Mouse (Mus musculus): ENCODE data around the gene H6pd. TPM values are rescaled to one million over a fixed set of nuclear protein-coding genes. Genes with fewer than 3 reads are reported as not detected.

Gene H6pd
- total and polyA plus RNA-seq, 3 experiments, result 17.7 to 38.5 (median 25.1) TPM

DNA sequence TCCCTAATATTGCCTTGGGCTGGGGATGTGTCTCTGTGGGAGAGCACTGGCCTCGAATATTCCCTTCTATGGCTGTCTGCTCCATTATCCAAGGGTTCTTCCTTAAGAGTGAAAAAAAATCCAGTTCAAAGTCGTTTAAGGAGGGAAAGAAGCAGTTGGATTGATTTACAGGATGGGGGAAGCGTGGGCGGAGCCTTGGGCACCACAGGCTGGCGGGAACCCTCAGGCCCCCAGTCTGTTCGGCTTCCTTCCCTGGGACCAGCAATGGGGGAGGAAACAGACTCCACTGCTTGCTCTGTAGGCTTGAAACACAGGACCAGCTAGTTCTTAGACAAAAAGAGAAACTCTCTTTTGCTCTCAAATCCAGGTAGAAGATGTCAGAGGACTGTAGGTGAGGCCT is 40.3 kb downstream of the H6pd start:
- Histone ChIP-seq H3K9me3 (replicated peaks; ENCODE audit: low read length) (peaks cover 2% of the 10 kb centered on the region), H3K4me2 (ENCODE audit: insufficient read depth, low read depth, poor library complexity, severe bottlenecking) (no peak overlapping the region), H3K27me3 (replicated peaks) (peaks cover 31% of the 10 kb centered on the region), H3K4me1 (ENCODE audit: control insufficient read depth in 1 of 2, insufficient read depth in 2 of 2) (no peaks in the 10 kb centered on the region), H3K4me3 (replicated peaks in 1 of 3; ENCODE audit: low read depth in 2 of 3, low read length in 2 of 3, poor library complexity in 1 of 3) (no peak overlapping the region), H3K27ac (ENCODE audit: insufficient read depth, low read depth) (no peak overlapping the region), H3K79me2 (replicated peaks; ENCODE audit: control insufficient read depth, extremely low read depth, insufficient read depth, poor library complexity, severe bottlenecking) (no peaks in the 10 kb centered on the region), H3K9ac (ENCODE audit: insufficient read depth, low read depth) (no peak overlapping the region), H3K36me3 (replicated peaks in 1 of 2; ENCODE audit: control insufficient read depth in 1 of 2, insufficient read depth in 1 of 2, low read length in 1 of 2) (no peaks in the 10 kb centered on the region)
- dilution Hi-C loops (cut with MboI; ENCODE audit: extremely low pct_ligation_motif_present, extremely low pct_unique_long_range_greater_than_20kb, low sequenced_read_pairs) (loop anchor here (25.0 kb wide), 1 partner anchor 181 kb away; no protein-coding TSS in a partner anchor), in situ Hi-C loops (cut with MboI; ENCODE audit: low pct_ligation_motif_present, low pct_unique_long_range_greater_than_20kb, low sequenced_read_pairs) (no loop called here)
- no peak for DNase-seq (ENCODE audit: extremely low read depth)
- TF ChIP-seq SMC3 (IDR thresholded peaks at IDR 0.05; ENCODE audit: low read depth, low read length), result no peak
- TF ChIP-seq EP300 (IDR thresholded peaks at IDR 0.05; ENCODE audit: low read length), result no peak
- no peak for TF ChIP-seq JUND (conservative IDR thresholded peaks at IDR 0.05; ENCODE audit: low read depth, low read length)
- no peak for TF ChIP-seq KAT2A (IDR thresholded peaks at IDR 0.05; ENCODE audit: insufficient replicate concordance, low read length)
- TF ChIP-seq USF2 (conservative IDR thresholded peaks at IDR 0.05; ENCODE audit: low read depth, low read length), result no peak
- no peak for TF ChIP-seq CHD1 (IDR thresholded peaks at IDR 0.05; ENCODE audit: low read depth, low read length)
- no peak for TF ChIP-seq MAZ (IDR thresholded peaks at IDR 0.05; ENCODE audit: low read depth, low read length)
- no peak for TF ChIP-seq NRF1 (IDR thresholded peaks at IDR 0.05; ENCODE audit: low read depth, low read length)
- no peak for TF ChIP-seq JUN (IDR thresholded peaks at IDR 0.05; ENCODE audit: insufficient read depth, low read depth, low read length)
- TF ChIP-seq ZKSCAN1 (IDR thresholded peaks at IDR 0.05; ENCODE audit: borderline replicate concordance, low read depth, low read length), result no peak
- TF ChIP-seq MEF2A (IDR thresholded peaks at IDR 0.05; ENCODE audit: borderline replicate concordance, low read depth, low read length), result no peak

- peaks cover 31% of the 10 kb centered on the region for H3K27me3 ChIP-seq (replicated peaks)
- TF ChIP-seq MAX (IDR thresholded peaks at IDR 0.05; ENCODE audit: low read length), result no peak
- TF ChIP-seq JUND (conservative IDR thresholded peaks at IDR 0.05; ENCODE audit: low read depth, low read length), result no peak
- no peak overlapping the region for H3K4me3 ChIP-seq (replicated peaks in 1 of 3; ENCODE audit: low read depth in 2 of 3, low read length in 2 of 3, poor library complexity in 1 of 3)
- no peaks in the 10 kb centered on the region for H3K4me1 ChIP-seq (ENCODE audit: control insufficient read depth in 1 of 2, insufficient read depth in 2 of 2)
- in situ Hi-C loops (cut with MboI; ENCODE audit: low pct_ligation_motif_present, low pct_unique_long_range_greater_than_20kb, low sequenced_read_pairs), result no loop called here
- H3K4me2 ChIP-seq (ENCODE audit: insufficient read depth, low read depth, poor library complexity, severe bottlenecking), result no peak overlapping the region
- dilution Hi-C loops (cut with MboI; ENCODE audit: extremely low pct_ligation_motif_present, extremely low pct_unique_long_range_greater_than_20kb, low sequenced_read_pairs), result loop anchor here (25.0 kb wide), 1 partner anchor 180 kb away; no protein-coding TSS in a partner anchor
- H3K79me2 ChIP-seq (replicated peaks; ENCODE audit: control insufficient read depth, extremely low read depth, insufficient read depth, poor library complexity, severe bottlenecking), result no peaks in the 10 kb centered on the region
- no peak for DNase-seq (ENCODE audit: extremely low read depth)
- no peak overlapping the region for H3K27ac ChIP-seq (ENCODE audit: insufficient read depth, low read depth)
- peaks cover 7% of the 10 kb centered on the region for H3K9me3 ChIP-seq (replicated peaks; ENCODE audit: low read length)
- no peak overlapping the region for H3K9ac ChIP-seq (ENCODE audit: insufficient read depth, low read depth)
- no peaks in the 10 kb centered on the region for H3K36me3 ChIP-seq (replicated peaks in 1 of 2; ENCODE audit: control insufficient read depth in 1 of 2, insufficient read depth in 1 of 2, low read length in 1 of 2)
These were observed 41.9 kb downstream of the H6pd start for GRCm38 (mm10) chr4:149966963-149967362.

GRCm38 (mm10) chr4:149966252-149966651 is 42.6 kb downstream of the H6pd start:
- Histone ChIP-seq H3K9ac (ENCODE audit: insufficient read depth, low read depth) (no peak overlapping the region), H3K9me3 (replicated peaks; ENCODE audit: low read length) (peaks cover 7% of the 10 kb centered on the region), H3K4me1 (ENCODE audit: control insufficient read depth in 1 of 2, insufficient read depth in 2 of 2) (no peaks in the 10 kb centered on the region), H3K4me2 (ENCODE audit: insufficient read depth, low read depth, poor library complexity, severe bottlenecking) (no peak overlapping the region), H3K4me3 (replicated peaks in 1 of 3; ENCODE audit: low read depth in 2 of 3, low read length in 2 of 3, poor library complexity in 1 of 3) (no peak overlapping the region), H3K27me3 (replicated peaks) (peaks cover 31% of the 10 kb centered on the region), H3K79me2 (replicated peaks; ENCODE audit: control insufficient read depth, extremely low read depth, insufficient read depth, poor library complexity, severe bottlenecking) (no peaks in the 10 kb centered on the region), H3K27ac (ENCODE audit: insufficient read depth, low read depth) (no peak overlapping the region), H3K36me3 (replicated peaks in 1 of 2; ENCODE audit: control insufficient read depth in 1 of 2, insufficient read depth in 1 of 2, low read length in 1 of 2) (no peaks in the 10 kb centered on the region)
- no peak for TF ChIP-seq MAX (IDR thresholded peaks at IDR 0.05; ENCODE audit: low read length)
- dilution Hi-C loops (cut with MboI; ENCODE audit: extremely low pct_ligation_motif_present, extremely low pct_unique_long_range_greater_than_20kb, low sequenced_read_pairs) (loop anchor here (25.0 kb wide), 1 partner anchor 179 kb away; no protein-coding TSS in a partner anchor), in situ Hi-C loops (cut with MboI; ENCODE audit: low pct_ligation_motif_present, low pct_unique_long_range_greater_than_20kb, low sequenced_read_pairs) (no loop called here)
- DNase-seq (ENCODE audit: extremely low read depth), result no peak

Measured in CH12.LX (cell line).